Mouse (Mus musculus) C2C12 (cell line): Measurements from ENCODE around the gene Maz. TPM values are rescaled to one million over a fixed set of nuclear protein-coding genes. Genes with fewer than 3 reads are reported as not detected.

Experiments
- H3K27me3 ChIP-seq: one replicate; pipeline ENCODE4 v1.6.1; 2011; ENCODE audit not compliant: control insufficient read depth, insufficient read depth, insufficient read length
- H3K36me3 ChIP-seq: one replicate; pipeline ENCODE4 v1.6.1; 2011; ENCODE audit not compliant: control insufficient read depth, insufficient read depth
- H3K4me3 ChIP-seq: one replicate; pipeline ENCODE4 v1.5.1; 2011; ENCODE audit warnings: mild to moderate bottlenecking, control low read depth; ENCODE audit not compliant: poor library complexity, insufficient read depth, severe bottlenecking
- H3K79me2 ChIP-seq: one replicate; pipeline ENCODE4 v1.6.1; 2011; ENCODE audit not compliant: control insufficient read depth, insufficient read depth
- H3K79me3 ChIP-seq: one replicate; pipeline ENCODE4 v1.6.1; 2011; ENCODE audit warnings: low read depth, control low read depth
- H3ac ChIP-seq: one replicate; pipeline ENCODE3; 2011; ENCODE audit warnings: low read depth; ENCODE audit not compliant: control insufficient read depth, insufficient read length
- CEBPB ChIP-seq: IDR thresholded peaks from one replicate; pipeline ENCODE4 v1.6.1; 2011; ENCODE audit warnings: low read depth, mild to moderate bottlenecking, control low read depth, moderate library complexity
- CTCF ChIP-seq: IDR thresholded peaks from one replicate; pipeline ENCODE4 v1.5.1; 2011; ENCODE audit not compliant: control insufficient read depth, insufficient read depth, insufficient read length
- FOSL1 ChIP-seq: IDR thresholded peaks from one replicate; pipeline ENCODE4 v1.8.0; 2011; ENCODE audit warnings: mild to moderate bottlenecking, low read length; ENCODE audit not compliant: poor library complexity, insufficient read depth, severe bottlenecking
- MAX ChIP-seq: IDR thresholded peaks from one replicate; pipeline ENCODE4 v1.6.1; 2011; ENCODE audit warnings: mild to moderate bottlenecking, control low read depth
- MYOD1 ChIP-seq: IDR thresholded peaks from one replicate; pipeline ENCODE4 v1.6.1; 2011; ENCODE audit warnings: low read depth; ENCODE audit not compliant: control insufficient read depth, insufficient read length
- MYOG ChIP-seq: IDR thresholded peaks from one replicate; pipeline ENCODE4 v1.6.1; 2011; ENCODE audit not compliant: control insufficient read depth, insufficient read length; ENCODE audit errors: extremely low read depth
- USF1 ChIP-seq: IDR thresholded peaks from one replicate; pipeline ENCODE4 v1.6.1; 2011; ENCODE audit warnings: low read depth, mild to moderate bottlenecking, control low read depth, moderate library complexity
- polyA plus RNA-seq: library from polyadenylated mRNA; unstranded; fragments of >200 nt; fragmentation: generic; extraction: Trizol; gene quantifications from one replicate; pipeline ENCODE4 v1.2.1, GENCODE M21; 2012; ENCODE audit warnings: missing spikeins

Gene Maz
- polyA plus RNA-seq, 1 experiment: 141 TPM

- peaks cover 59% of the 10 kb centered on the region for H3K36me3 ChIP-seq
- no peaks in the 10 kb centered on the region for H3K27me3 ChIP-seq
- TF ChIP-seq USF1 (no peak), CEBPB (no peak), MYOG (no peak), MAX (no peak), FOSL1 (no peak), CTCF (no peak), MYOD1 (no peak)
- H3ac ChIP-seq: peak overlapping the region; percentile 94
- peaks cover 20% of the 10 kb centered on the region for H3K79me3 ChIP-seq
- peak overlapping the region; percentile 61 for H3K4me3 ChIP-seq
- peaks cover 33% of the 10 kb centered on the region for H3K79me2 ChIP-seq
These were observed 656 bp downstream of the Maz start for GRCm38 (mm10) chr7:127026161-127026600.

DNA sequence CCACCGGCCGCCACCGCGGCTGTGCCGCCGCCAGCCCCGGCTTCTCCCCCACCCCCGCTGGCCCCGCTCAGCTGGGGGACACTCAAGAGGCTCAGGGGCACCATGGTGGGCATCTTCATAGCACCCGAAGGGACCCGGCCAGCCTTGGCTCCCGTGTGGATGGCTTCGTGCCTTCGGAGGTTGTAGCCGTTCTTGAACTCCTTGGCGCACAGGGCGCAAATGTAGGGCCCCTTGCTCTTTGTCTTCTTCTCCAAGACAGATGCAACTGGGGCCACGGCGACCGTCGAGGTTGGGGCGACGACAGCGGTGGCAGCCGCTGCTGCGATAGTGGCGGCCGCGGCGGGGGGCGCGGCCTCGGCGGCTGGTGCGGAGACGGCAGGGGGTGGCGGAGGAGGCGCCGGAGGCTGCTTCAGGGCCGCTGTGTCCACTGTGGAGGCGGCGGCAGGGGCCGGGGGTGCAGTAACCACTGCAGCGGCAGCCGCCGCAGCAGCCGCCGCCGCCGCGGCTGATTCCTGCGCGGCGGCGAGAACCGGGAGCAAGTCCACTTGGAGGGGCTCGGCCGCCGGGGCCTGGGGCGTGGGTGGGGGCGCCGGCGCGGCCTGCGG is 1.2 kb downstream of the Maz start:
- TF ChIP-seq MAX: no peak
- TF ChIP-seq MYOG: no peak
- no peak for TF ChIP-seq FOSL1
- TF ChIP-seq USF1: no peak
- no peak for TF ChIP-seq CEBPB
- TF ChIP-seq MYOD1: no peak
- TF ChIP-seq CTCF: no peak
- H3K36me3 ChIP-seq: peaks cover 53% of the 10 kb centered on the region
- no peaks in the 10 kb centered on the region for H3K27me3 ChIP-seq

DNA sequence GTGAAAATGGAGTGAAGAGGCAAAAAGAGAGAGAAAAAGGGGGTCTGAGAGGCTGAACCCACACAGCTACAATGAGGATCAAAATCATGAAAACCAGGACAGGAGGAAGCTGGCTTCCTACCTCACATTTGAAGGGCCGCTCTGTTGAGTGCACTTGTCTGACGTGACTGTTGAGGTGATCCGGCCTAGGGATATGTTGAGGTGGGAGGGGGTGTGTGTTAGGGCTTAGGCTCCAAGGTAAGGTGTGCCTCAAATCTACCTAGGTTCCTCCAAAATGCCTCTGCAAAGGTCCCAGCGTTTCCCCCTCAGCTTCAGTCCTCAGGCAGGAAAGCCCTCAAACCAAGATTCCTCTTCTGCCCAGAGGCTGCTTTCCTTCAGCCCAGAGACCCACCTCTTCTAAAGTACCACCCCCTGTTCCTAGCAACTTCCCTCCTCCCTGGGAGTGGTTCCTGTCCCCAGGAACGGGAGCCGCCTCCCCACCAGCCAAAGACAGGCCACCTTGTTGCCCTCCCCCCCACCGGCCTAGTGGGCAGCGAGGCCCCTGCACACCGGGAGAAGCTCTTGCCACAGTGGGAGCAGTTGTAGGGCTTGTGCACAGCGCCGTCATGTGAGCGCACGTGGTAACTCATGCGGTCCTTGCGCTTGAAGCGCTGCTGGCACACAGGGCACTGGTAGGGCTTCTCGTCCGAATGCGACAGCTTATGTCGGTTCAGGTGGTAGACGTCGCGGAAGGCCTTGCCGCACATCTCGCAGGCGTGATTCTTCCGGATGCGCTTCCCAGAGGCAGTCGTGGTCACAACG is 1.9 kb downstream of the Maz start:
- peaks cover 33% of the 10 kb centered on the region for H3K79me2 ChIP-seq
- H3K4me3 ChIP-seq: peak overlapping the region; percentile 61
- H3K27me3 ChIP-seq: no peaks in the 10 kb centered on the region
- H3K79me3 ChIP-seq: peaks cover 20% of the 10 kb centered on the region
- H3ac ChIP-seq: peak overlapping the region; percentile 94
- TF ChIP-seq MYOG (no peak), CTCF (peak; percentile 82), CEBPB (no peak), USF1 (peak; percentile 25), MAX (peak; percentile 84), MYOD1 (no peak), FOSL1 (no peak)
- peaks cover 46% of the 10 kb centered on the region for H3K36me3 ChIP-seq

More for the DNA sequence above, 1.2 kb downstream of the Maz start:
- Histone ChIP-seq H3K79me3 (peaks cover 20% of the 10 kb centered on the region), H3K79me2 (peaks cover 33% of the 10 kb centered on the region), H3K4me3 (peak overlapping the region; percentile 61), H3ac (peak overlapping the region; percentile 94)

- TF ChIP-seq CEBPB (no peak), MYOD1 (no peak), CTCF (no peak), FOSL1 (no peak), MYOG (no peak), MAX (no peak), USF1 (no peak)
- peak overlapping the region; percentile 94 for H3ac ChIP-seq
- H3K36me3 ChIP-seq: peaks cover 41% of the 10 kb centered on the region
- peaks cover 33% of the 10 kb centered on the region for H3K79me2 ChIP-seq
- H3K79me3 ChIP-seq: peaks cover 20% of the 10 kb centered on the region
- H3K4me3 ChIP-seq: peak overlapping the region; percentile 61
- H3K27me3 ChIP-seq: no peaks in the 10 kb centered on the region
These were observed 2.7 kb downstream of the Maz start for GRCm38 (mm10) chr7:127023896-127024690.

- H3K79me3 ChIP-seq: peaks cover 20% of the 10 kb centered on the region
- no peak overlapping the region for H3ac ChIP-seq
- H3K27me3 ChIP-seq: no peaks in the 10 kb centered on the region
- TF ChIP-seq FOSL1 (no peak), MYOG (no peak), CTCF (no peak), MAX (no peak), MYOD1 (no peak), USF1 (no peak), CEBPB (no peak)
- no peak overlapping the region for H3K4me3 ChIP-seq
- H3K36me3 ChIP-seq: peaks cover 33% of the 10 kb centered on the region
- H3K79me2 ChIP-seq: peaks cover 33% of the 10 kb centered on the region
These were observed 3.6 kb downstream of the Maz start for GRCm38 (mm10) chr7:127023272-127023691.
